Mouse (Mus musculus) right cerebral cortex, postnatal 25 days (tissue): ENCODE results near the gene Olfr639.
"Not testable (repeated sequence)": the region's sequence is repeated elsewhere in the genome, so short reads cannot be mapped to it uniquely, and the experiment has no call there.

Source experiments
- DNase-seq: peaks from one replicate; pipeline ENCODE4 v3.0.0; 2022

The Olfr639 gene

GRCm38 (mm10) chr7:104017203-104017602, at the start of gene Olfr639:
Olfr639 (minus strand) TSS chr7:104017303.
- no peak for DNase-seq

GRCm38 (mm10) chr7:104061345-104061744, 44.2 kb upstream of the Olfr639 start, which contains the start of gene 4930516K23Rik:
4930516K23Rik (minus strand) TSS chr7:104061445.
- DNase-seq, result no peak

- DNase-seq, result no peak
Observed at GRCm38 (mm10) chr7:104059215-104059614, 42.1 kb upstream of the Olfr639 start.

- DNase-seq, result no peak
Observed at GRCm38 (mm10) chr7:104052566-104052965, 35.5 kb upstream of the Olfr639 start, which contains the start of gene Olfr642. Olfr642 (minus strand) TSS chr7:104052666.

- no peak for DNase-seq
Observed at GRCm38 (mm10) chr7:104050745-104051144, 33.6 kb upstream of the Olfr639 start.

- no peak for DNase-seq
Observed at GRCm38 (mm10) chr7:104035145-104035544, 18.0 kb upstream of the Olfr639 start, which contains the start of gene Olfr641. Olfr641 (plus strand) TSS chr7:104035445.

- no peak for DNase-seq
Observed at GRCm38 (mm10) chr7:104026978-104027377, 9.9 kb upstream of the Olfr639 start.

- no peak for DNase-seq
Observed at GRCm38 (mm10) chr7:104025473-104025872, 8.4 kb upstream of the Olfr639 start, which contains the start of gene Olfr640. Olfr640 (minus strand) TSS chr7:104025573.

GRCm38 (mm10) chr7:104021651-104022050, 4.5 kb upstream of the Olfr639 start:
- DNase-seq, result no peak

GRCm38 (mm10) chr7:104018953-104019352, 1.9 kb upstream of the Olfr639 start:
- no peak for DNase-seq

- no peak for DNase-seq
Observed at GRCm38 (mm10) chr7:103999124-103999523, 18.0 kb downstream of the Olfr639 start.

- DNase-seq, result no peak
Observed at GRCm38 (mm10) chr7:103998446-103998845, 18.7 kb downstream of the Olfr639 start, which contains the start of gene Olfr638. Olfr638 (plus strand) TSS chr7:103998746.

- no peak for DNase-seq
Observed at GRCm38 (mm10) chr7:103971782-103972181, 45.3 kb downstream of the Olfr639 start.

- DNase-seq, result no peak
Observed at GRCm38 (mm10) chr7:103970852-103971251, 46.3 kb downstream of the Olfr639 start, which contains the start of gene Olfr635. Olfr635 (plus strand) TSS chr7:103971152.

- not testable (repeated sequence) for DNase-seq
Observed at GRCm38 (mm10) chr7:103966873-103967272, 50.2 kb downstream of the Olfr639 start.
